Mouse (Mus musculus) T-cell, adult 2 months (primary cell): ENCODE measurements at regions not wholly inside any gene's neighbourhood (a gene's known extent, or its start where the extent isn't known, plus 50 kb on each side); places are given as distances from the start of the nearest gene placed in this dataset.

Source experiments
- DNase-seq: peaks from one replicate; pipeline ENCODE4 v3.0.0; 2022; ENCODE audit warnings: low spot score

- no peak for DNase-seq
These were observed 85.7 kb upstream of the Id2 start for GRCm38 (mm10) chr12:25182680-25183079.

- no peak for DNase-seq
These were observed 84.4 kb upstream of the Id2 start for GRCm38 (mm10) chr12:25181317-25181716.

GRCm38 (mm10) chr12:25180861-25181260 lies 83.9 kb upstream of the Id2 start:
- no peak for DNase-seq

- DNase-seq = no peak
These were observed 83.3 kb upstream of the Id2 start for GRCm38 (mm10) chr12:25180289-25180688.

GRCm38 (mm10) chr12:25178491-25179115 lies 81.7 kb upstream of the Id2 start:
- no peak for DNase-seq

- DNase-seq = no peak
These were observed 80.9 kb upstream of the Id2 start for GRCm38 (mm10) chr12:25177827-25178226.

- DNase-seq = no peak
These were observed 79.6 kb upstream of the Id2 start for GRCm38 (mm10) chr12:25176565-25176964.

- no peak for DNase-seq
These were observed 76.1 kb upstream of the Id2 start for GRCm38 (mm10) chr12:25173064-25173463.

GRCm38 (mm10) chr12:25172450-25172849 lies 75.5 kb upstream of the Id2 start:
- DNase-seq = no peak

GRCm38 (mm10) chr12:25169611-25170010 lies 72.7 kb upstream of the Id2 start:
- no peak for DNase-seq

- DNase-seq = no peak
These were observed 71.2 kb upstream of the Id2 start for GRCm38 (mm10) chr12:25168213-25168545.

- no peak for DNase-seq
These were observed 70.7 kb upstream of the Id2 start for GRCm38 (mm10) chr12:25167504-25168212.

- no peak for DNase-seq
These were observed 69.6 kb upstream of the Id2 start for GRCm38 (mm10) chr12:25166525-25166924.

GRCm38 (mm10) chr12:25165650-25166049 lies 68.7 kb upstream of the Id2 start:
- no peak for DNase-seq

- DNase-seq = peak; percentile 34
These were observed 67.8 kb upstream of the Id2 start for GRCm38 (mm10) chr12:25164724-25165123.

GRCm38 (mm10) chr12:25163541-25163940 lies 66.6 kb upstream of the Id2 start:
- DNase-seq = no peak

- DNase-seq = no peak
These were observed 65.9 kb upstream of the Id2 start for GRCm38 (mm10) chr12:25162843-25163242.

- no peak for DNase-seq
These were observed 65.0 kb upstream of the Id2 start for GRCm38 (mm10) chr12:25161939-25162338.

GRCm38 (mm10) chr12:25160990-25161843 lies 64.3 kb upstream of the Id2 start:
- no peak for DNase-seq

GRCm38 (mm10) chr12:25159091-25159490 lies 62.2 kb upstream of the Id2 start:
- DNase-seq = no peak

GRCm38 (mm10) chr12:25157238-25157637 lies 60.3 kb upstream of the Id2 start:
- DNase-seq = no peak

- DNase-seq = peak; percentile 28
These were observed 58.5 kb upstream of the Id2 start for GRCm38 (mm10) chr12:25155396-25155795.

GRCm38 (mm10) chr12:25148099-25148498 lies 51.2 kb upstream of the Id2 start:
- DNase-seq = no peak
